Mouse (Mus musculus): ENCODE results near the gene Nme7.

GRCm38 (mm10) chr1:164374020-164374419, 70.1 kb downstream of the Nme7 start:
- TF ChIP-seq CTCF (IDR thresholded peaks at IDR 0.05; ENCODE audit: borderline replicate concordance, insufficient read depth, low read depth, low read length) = no peak
- no peak for TF ChIP-seq POLR2A (IDR thresholded peaks at IDR 0.05; ENCODE audit: borderline replicate concordance, insufficient read depth, low read length)
